Mouse (Mus musculus) erythroblast, embryonic 14.5 days (primary cell): ENCODE data around the gene Paqr5.

Source experiments
- GATA1 ChIP-seq: IDR thresholded peaks from 2 replicates; pipeline ENCODE4 v1.6.1; 2012; ENCODE audit warnings: low read length, inconsistent platforms, mixed read lengths
- TAL1 ChIP-seq: IDR thresholded peaks from 3 replicates; pipeline ENCODE4 v1.6.1; 2012; ENCODE audit warnings: low read length, inconsistent platforms, mixed read lengths

DNA sequence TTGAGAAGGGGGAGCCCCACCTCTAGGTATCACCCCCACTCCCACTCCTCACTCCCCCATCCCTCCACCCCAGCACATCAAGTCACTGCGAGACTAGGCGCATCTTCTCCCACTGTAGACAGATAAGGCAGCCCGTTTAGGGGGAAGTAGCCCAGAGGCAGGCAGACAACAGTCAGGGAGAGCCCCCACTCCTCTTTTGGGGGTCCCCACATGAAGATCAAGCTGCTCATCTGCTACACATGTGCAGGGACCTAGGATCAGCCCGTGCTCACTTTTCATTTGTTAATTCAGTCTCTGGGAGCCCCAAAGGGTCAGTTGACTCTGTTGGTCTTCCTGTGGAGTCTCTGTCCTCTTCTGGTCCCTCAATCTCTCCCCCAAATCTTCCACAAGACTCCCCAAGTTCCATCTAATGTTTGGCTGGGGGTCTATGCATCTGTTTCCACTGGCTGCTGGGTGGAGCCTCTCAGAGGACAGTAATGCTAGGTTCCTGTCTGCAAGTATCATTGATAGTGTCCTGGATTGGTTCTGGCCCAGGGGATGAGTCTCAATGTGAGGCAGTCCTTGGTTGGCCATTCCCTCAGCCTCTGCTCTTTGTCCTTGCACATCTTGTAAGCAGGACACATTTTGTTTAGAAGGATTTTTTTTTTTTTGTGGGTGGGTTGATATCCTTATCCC, 118.9 kb downstream of the Paqr5 start:
- TF ChIP-seq GATA1 (no peak), TAL1 (no peak)
